Mouse (Mus musculus) MEL (cell line): Measurements from ENCODE around the gene A130010J15Rik.

Source experiments
- CTCF ChIP-seq, 3 experiments: IDR thresholded peaks in 2 of 3; conservative IDR thresholded peaks in 1 of 3; 2 replicates each; pipeline ENCODE4 v1.5.1; 2011 to 2012; ENCODE audit warnings: low read length in 3 of 3, low read depth in 2 of 3, mild to moderate bottlenecking in 2 of 3, improper control_type of control experiment in 1 of 3, inconsistent platforms in 1 of 3, mixed read lengths in 1 of 3, moderate library complexity in 1 of 3; ENCODE audit not compliant: control insufficient read depth in 1 of 3, insufficient read depth in 1 of 3, poor library complexity in 1 of 3, severe bottlenecking in 1 of 3
- GATA1 ChIP-seq: IDR thresholded peaks from 2 replicates; pipeline ENCODE4 v1.6.1; 2011; ENCODE audit warnings: low read depth, low read length, improper control_type of control experiment
- MYC ChIP-seq: IDR thresholded peaks from 2 replicates; pipeline ENCODE4 v1.6.1; 2011; ENCODE audit warnings: low read depth, mild to moderate bottlenecking, low read length, improper control_type of control experiment, moderate library complexity
- NELFE ChIP-seq: IDR thresholded peaks from 2 replicates; pipeline ENCODE4 v1.6.1; 2011; ENCODE audit warnings: low read depth, low read length, improper control_type of control experiment
- POLR2A ChIP-seq, 2 experiments: IDR thresholded peaks; 2 replicates each; pipeline ENCODE4 v1.6.1; 2011 to 2012; ENCODE audit warnings: low read length in 2 of 2, mild to moderate bottlenecking in 2 of 2, control low read depth in 1 of 2, improper control_type of control experiment in 1 of 2, low read depth in 1 of 2, moderate library complexity in 1 of 2; ENCODE audit not compliant: control insufficient read depth in 1 of 2, insufficient read depth in 1 of 2, poor library complexity in 1 of 2
- SIN3A ChIP-seq: IDR thresholded peaks from 2 replicates; pipeline ENCODE4 v1.6.1; 2012; ENCODE audit warnings: low read length, improper control_type of control experiment, inconsistent platforms
- TAL1 ChIP-seq: IDR thresholded peaks from 2 replicates; pipeline ENCODE4 v1.6.1; 2012; ENCODE audit warnings: mild to moderate bottlenecking, inconsistent platforms, low read length, moderate library complexity, mixed read lengths
- USF1 ChIP-seq: IDR thresholded peaks from 2 replicates; pipeline ENCODE4 v1.6.1; 2014; ENCODE audit warnings: low read depth, mild to moderate bottlenecking, inconsistent platforms, low read length, improper control_type of control experiment, moderate library complexity

- no peak for TF ChIP-seq USF1
- no peak for TF ChIP-seq GATA1
- no peak for TF ChIP-seq CTCF (IDR thresholded peaks at IDR 0.05 in 2 of 3, conservative IDR thresholded peaks at IDR 0.05 in 1 of 3; ENCODE audit: control insufficient read depth in 1 of 3, insufficient read depth in 1 of 3, low read depth in 2 of 3, low read length in 3 of 3, poor library complexity in 1 of 3, severe bottlenecking in 1 of 3)
- TF ChIP-seq SIN3A, result no peak
- TF ChIP-seq NELFE, result no peak
- no peak for TF ChIP-seq TAL1
- no peak for TF ChIP-seq MYC
- no peak for TF ChIP-seq POLR2A (IDR thresholded peaks at IDR 0.05; ENCODE audit: control insufficient read depth in 1 of 2, insufficient read depth in 1 of 2, low read depth in 1 of 2, low read length in 2 of 2, poor library complexity in 1 of 2)
Observed at GRCm38 (mm10) chr1:193153561-193153960, 14.3 kb upstream of the A130010J15Rik start.
